Mouse (Mus musculus): ENCODE results near the gene Wfdc1.

Wfdc1 gene

GRCm38 (mm10) chr8:119691989-119692388, 25.8 kb downstream of the Wfdc1 start:
- DNase-seq (ENCODE audit: low spot score) = no peak

- DNase-seq (ENCODE audit: low spot score) = no peak
Measured at GRCm38 (mm10) chr8:119694696-119695095, 28.5 kb downstream of the Wfdc1 start.

- DNase-seq (ENCODE audit: low spot score) = no peak
Measured at GRCm38 (mm10) chr8:119697163-119697562, 31.0 kb downstream of the Wfdc1 start.

- no peak for DNase-seq (ENCODE audit: low spot score)
Measured at GRCm38 (mm10) chr8:119698960-119699359, 32.8 kb downstream of the Wfdc1 start.

- DNase-seq (ENCODE audit: low spot score) = no peak
Measured at GRCm38 (mm10) chr8:119699549-119700134, 33.5 kb downstream of the Wfdc1 start, which contains the start of gene Atp2c2. Gene Atp2c2 (plus strand): TSS chr8:119700009.

GRCm38 (mm10) chr8:119702965-119703364, 36.8 kb downstream of the Wfdc1 start:
- DNase-seq (ENCODE audit: low spot score) = no peak

GRCm38 (mm10) chr8:119707146-119707545, 41.0 kb downstream of the Wfdc1 start:
- DNase-seq (ENCODE audit: low spot score) = no peak

GRCm38 (mm10) chr8:119708471-119708870, 42.3 kb downstream of the Wfdc1 start:
- DNase-seq (ENCODE audit: low spot score) = no peak

- DNase-seq (ENCODE audit: low spot score) = no peak
Measured at GRCm38 (mm10) chr8:119708878-119709702, 42.9 kb downstream of the Wfdc1 start.

GRCm38 (mm10) chr8:119709703-119710093, 43.5 kb downstream of the Wfdc1 start:
- DNase-seq (ENCODE audit: low spot score) = no peak

GRCm38 (mm10) chr8:119712226-119712625, 46.1 kb downstream of the Wfdc1 start:
- no peak for DNase-seq (ENCODE audit: low spot score)

- DNase-seq (ENCODE audit: low spot score) = no peak
Measured at GRCm38 (mm10) chr8:119713421-119713820, 47.3 kb downstream of the Wfdc1 start.

GRCm38 (mm10) chr8:119715221-119715620, 49.1 kb downstream of the Wfdc1 start:
- DNase-seq (ENCODE audit: low spot score) = peak; percentile 26

- DNase-seq (ENCODE audit: low spot score) = no peak
Measured at GRCm38 (mm10) chr8:119716730-119717299, 50.6 kb downstream of the Wfdc1 start.

GRCm38 (mm10) chr8:119717765-119718164, 51.6 kb downstream of the Wfdc1 start:
- no peak for DNase-seq (ENCODE audit: low spot score)

GRCm38 (mm10) chr8:119719011-119719501, 52.9 kb downstream of the Wfdc1 start:
- no peak for DNase-seq (ENCODE audit: low spot score)

GRCm38 (mm10) chr8:119722348-119722747, 56.2 kb downstream of the Wfdc1 start:
- DNase-seq (ENCODE audit: low spot score) = no peak

- DNase-seq (ENCODE audit: low spot score) = no peak
Measured at GRCm38 (mm10) chr8:119723676-119724075, 57.5 kb downstream of the Wfdc1 start.

GRCm38 (mm10) chr8:119724596-119724995, 58.4 kb downstream of the Wfdc1 start:
- DNase-seq (ENCODE audit: low spot score) = no peak

GRCm38 (mm10) chr8:119727093-119727492, 60.9 kb downstream of the Wfdc1 start:
- no peak for DNase-seq (ENCODE audit: low spot score)

GRCm38 (mm10) chr8:119728351-119728895, 62.3 kb downstream of the Wfdc1 start:
- no peak for DNase-seq (ENCODE audit: low spot score)

- no peak for DNase-seq (ENCODE audit: low spot score)
Measured at GRCm38 (mm10) chr8:119732072-119732471, 65.9 kb downstream of the Wfdc1 start.
